Mouse (Mus musculus): Measurements from ENCODE around the gene Slc39a5. TPM values are rescaled to one million over a fixed set of nuclear protein-coding genes. Genes with fewer than 3 reads are reported as not detected.

The Slc39a5 gene
- polyA plus RNA-seq, 1 experiment, result not detected

DNA sequence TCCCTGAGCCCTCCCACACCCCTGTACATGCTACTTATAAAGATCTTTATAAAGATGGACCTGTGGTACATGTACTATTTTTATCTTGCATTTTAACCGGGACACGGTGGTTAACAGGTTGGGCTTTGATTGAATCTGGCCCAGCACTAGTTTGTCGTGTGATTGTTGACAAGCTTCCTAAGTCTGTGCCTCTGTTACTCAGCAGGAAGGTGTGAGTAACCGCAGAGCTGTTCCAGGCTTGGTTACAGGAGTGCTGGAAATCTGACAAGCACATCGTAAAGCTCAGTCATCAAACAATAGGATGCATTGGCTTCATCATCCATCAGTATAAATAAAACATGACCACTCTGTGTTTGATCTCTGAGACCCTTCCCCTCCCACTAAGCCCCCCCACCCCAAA, 21.4 kb upstream of the Slc39a5 start:
- H3K4me1 ChIP-seq (ENCODE audit: control insufficient read depth, insufficient read depth, low read length), result no peaks in the 10 kb centered on the region; the same call in 1 of the 2 replicates
- H3K4me3 ChIP-seq (replicated peaks; ENCODE audit: control insufficient read depth, low read depth, low read length), result no peak overlapping the region
- 64% methylated on average over 5 of the region's 5 CpGs for WGBS
- H3K27ac ChIP-seq (ENCODE audit: control insufficient read depth, insufficient read depth, low read depth, low read length, poor library complexity), result no peak overlapping the region
- no peak for TF ChIP-seq POLR2A (IDR thresholded peaks at IDR 0.05; ENCODE audit: borderline replicate concordance, control insufficient read depth, low read depth, low read length)
- no peak for TF ChIP-seq CTCF (IDR thresholded peaks at IDR 0.05; ENCODE audit: control insufficient read depth, insufficient read depth, low read length)

DNA sequence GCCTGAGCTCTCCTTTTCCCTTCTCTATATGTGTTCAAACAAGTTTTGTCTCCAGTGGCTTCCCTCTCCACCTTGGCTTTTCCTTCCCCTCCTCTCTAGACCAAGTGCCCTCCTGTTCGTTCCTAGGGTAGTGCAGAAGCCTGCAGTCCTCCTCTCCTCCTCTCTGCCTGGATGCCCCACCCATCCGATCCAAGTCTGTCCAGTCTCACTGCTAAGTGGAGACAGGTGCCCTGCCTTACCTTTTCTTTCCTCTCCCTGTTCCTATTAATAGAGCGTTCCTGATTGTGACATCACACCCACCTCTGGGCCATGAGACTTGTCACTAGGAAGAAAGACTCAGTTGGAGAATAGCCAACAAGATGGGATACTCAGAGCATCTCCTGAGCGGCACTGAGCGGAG, 13.8 kb upstream of the Slc39a5 start:
- 89% methylated on average over 5 of the region's 5 CpGs for WGBS
- no peak for TF ChIP-seq POLR2A (IDR thresholded peaks at IDR 0.05; ENCODE audit: borderline replicate concordance, control insufficient read depth, low read depth, low read length)
- TF ChIP-seq CTCF (IDR thresholded peaks at IDR 0.05; ENCODE audit: control insufficient read depth, insufficient read depth, low read length), result no peak
- Histone ChIP-seq H3K27ac (ENCODE audit: control insufficient read depth, insufficient read depth, low read depth, low read length, poor library complexity) (no peak overlapping the region), H3K4me3 (replicated peaks; ENCODE audit: control insufficient read depth, low read depth, low read length) (no peak overlapping the region), H3K4me1 (ENCODE audit: control insufficient read depth, insufficient read depth, low read length) (peaks cover 3% of the 10 kb centered on the region; the same call in 1 of the 2 replicates)

DNA sequence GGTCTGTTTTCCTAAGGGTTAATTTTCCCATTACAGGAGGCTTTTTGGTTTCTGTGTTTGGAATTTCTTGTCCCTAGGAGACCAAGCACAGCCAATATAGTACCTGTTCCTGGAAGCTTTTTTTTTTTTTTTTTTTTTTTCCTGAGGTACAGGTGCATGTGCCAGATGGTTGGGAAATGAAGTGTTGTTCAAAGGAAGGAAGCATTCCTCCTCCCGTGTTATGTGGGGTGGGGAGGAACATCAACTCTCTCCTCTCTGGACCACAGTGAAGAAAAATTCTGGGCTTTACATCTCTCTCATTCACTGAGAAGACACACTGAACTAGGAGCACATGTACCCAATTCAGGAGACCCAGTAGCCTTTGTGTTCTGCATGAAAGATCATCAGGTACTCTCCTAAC, 12.0 kb upstream of the Slc39a5 start:
- Histone ChIP-seq H3K4me1 (ENCODE audit: control insufficient read depth, insufficient read depth, low read length) (peaks cover 4% of the 10 kb centered on the region; the same call in 1 of the 2 replicates), H3K27ac (ENCODE audit: control insufficient read depth, insufficient read depth, low read depth, low read length, poor library complexity) (no peak overlapping the region), H3K4me3 (replicated peaks; ENCODE audit: control insufficient read depth, low read depth, low read length) (no peak overlapping the region)

DNA sequence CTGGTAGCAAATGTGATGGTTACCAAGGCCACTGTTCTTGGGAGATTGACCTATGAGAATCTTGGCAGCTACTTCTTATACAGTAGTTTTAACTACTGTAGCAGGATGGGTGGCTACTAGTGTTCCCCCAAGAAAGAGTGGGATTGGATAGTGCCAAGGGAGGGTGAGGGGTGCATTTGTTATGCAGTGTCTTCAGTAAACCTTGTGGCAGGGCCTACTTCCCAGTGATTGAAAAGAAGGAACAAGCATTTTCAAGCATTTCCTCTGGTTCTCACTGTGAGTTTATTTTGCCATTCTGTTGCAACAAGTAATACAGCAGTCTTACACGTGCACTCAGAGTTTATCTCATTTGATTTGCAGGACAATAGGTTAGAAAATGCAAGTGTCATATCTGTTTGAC, 11.5 kb upstream of the Slc39a5 start:
- peaks cover 4% of the 10 kb centered on the region; the same call in 1 of the 2 replicates for H3K4me1 ChIP-seq (ENCODE audit: control insufficient read depth, insufficient read depth, low read length)
- TF ChIP-seq POLR2A (IDR thresholded peaks at IDR 0.05; ENCODE audit: borderline replicate concordance, control insufficient read depth, low read depth, low read length) (no peak), CTCF (IDR thresholded peaks at IDR 0.05; ENCODE audit: control insufficient read depth, insufficient read depth, low read length) (no peak)
- no peak overlapping the region for H3K27ac ChIP-seq (ENCODE audit: control insufficient read depth, insufficient read depth, low read depth, low read length, poor library complexity)
- peak overlapping the region; percentile 93 for H3K4me3 ChIP-seq (replicated peaks; ENCODE audit: control insufficient read depth, low read depth, low read length)
- WGBS, result 5% methylated on average over 1 of the region's 1 CpGs

More for the DNA sequence above, 12.0 kb upstream of the Slc39a5 start:
- TF ChIP-seq POLR2A (IDR thresholded peaks at IDR 0.05; ENCODE audit: borderline replicate concordance, control insufficient read depth, low read depth, low read length) (no peak), CTCF (IDR thresholded peaks at IDR 0.05; ENCODE audit: control insufficient read depth, insufficient read depth, low read length) (no peak)
- WGBS, result 6% methylated on average over 1 of the region's 1 CpGs

DNA sequence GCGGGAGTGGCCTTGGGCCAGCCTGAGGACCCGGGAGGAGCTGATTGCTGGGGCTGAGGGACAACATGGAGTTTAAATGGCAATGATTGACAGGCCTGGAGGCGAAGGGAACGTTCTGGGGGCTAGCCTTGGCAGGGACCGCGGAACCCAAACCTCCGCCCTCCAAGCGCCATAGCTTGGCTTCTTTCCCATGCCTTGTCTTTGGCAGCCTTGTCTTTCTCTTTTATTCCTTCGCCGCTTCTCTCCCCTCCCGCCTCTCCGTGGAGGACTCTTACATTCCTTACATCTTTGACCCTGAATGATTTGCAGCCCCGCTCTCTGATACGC, 11.0 kb upstream of the Slc39a5 start:
- TF ChIP-seq POLR2A (IDR thresholded peaks at IDR 0.05; ENCODE audit: borderline replicate concordance, control insufficient read depth, low read depth, low read length) (no peak), CTCF (IDR thresholded peaks at IDR 0.05; ENCODE audit: control insufficient read depth, insufficient read depth, low read length) (no peak)
- peak overlapping the region; percentile 93 for H3K4me3 ChIP-seq (replicated peaks; ENCODE audit: control insufficient read depth, low read depth, low read length)
- H3K27ac ChIP-seq (ENCODE audit: control insufficient read depth, insufficient read depth, low read depth, low read length, poor library complexity), result peak overlapping the region; percentile 94
- peaks cover 4% of the 10 kb centered on the region; the same call in 1 of the 2 replicates for H3K4me1 ChIP-seq (ENCODE audit: control insufficient read depth, insufficient read depth, low read length)
- 4% methylated on average over 14 of the region's 14 CpGs for WGBS

DNA sequence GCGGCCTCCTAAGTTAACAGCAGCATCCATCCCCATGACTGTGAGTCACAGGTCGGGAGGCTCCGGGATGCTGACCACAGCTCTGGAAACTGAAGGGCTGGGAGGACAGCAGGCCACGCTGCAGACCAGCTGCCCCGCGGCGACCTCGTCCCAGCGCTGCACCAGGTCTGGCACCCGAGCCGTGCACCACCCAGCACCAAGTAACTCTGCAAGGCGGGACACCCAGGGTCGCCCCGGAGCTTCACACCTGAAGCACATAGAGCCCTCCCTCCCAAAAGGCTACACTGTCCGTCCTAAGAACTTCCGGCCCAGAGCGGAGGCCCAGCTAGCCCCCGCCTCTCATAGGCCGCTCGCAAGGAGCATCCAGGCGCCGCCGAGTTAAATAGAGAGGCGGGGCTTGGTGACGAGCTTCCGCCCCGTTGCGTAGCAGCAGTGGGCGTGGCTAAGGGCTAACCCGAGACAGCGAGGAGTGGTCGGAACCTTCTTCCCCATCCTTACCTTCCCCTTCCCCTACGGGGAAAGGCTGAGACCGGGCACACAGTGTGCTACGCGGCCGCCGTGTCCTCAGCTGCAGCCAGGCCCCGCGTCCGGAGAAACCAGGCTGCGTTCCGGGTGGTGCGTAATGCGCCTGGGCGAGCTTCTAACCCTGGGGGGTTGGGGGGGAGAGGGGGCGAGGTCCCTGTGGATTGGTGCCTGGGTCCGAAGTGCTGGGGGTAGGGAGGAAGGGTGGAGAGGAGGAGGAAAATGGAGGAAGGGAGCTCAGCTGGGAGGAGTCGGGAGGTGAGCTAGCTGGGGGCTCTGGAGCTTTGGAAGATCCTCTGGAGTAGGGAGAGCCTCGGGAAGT, 10.4 kb upstream of the Slc39a5 start, which contains the start of the genes Nabp2 and Rnf41:
Gene Nabp2, minus strand, starts transcription at position 282 of the 844 bp plus-strand sequence.
Gene Rnf41, plus strand, starts transcription at position 447 of the 844 bp plus-strand sequence.
- no peak; the same call in 1 of the 2 replicates for TF ChIP-seq CTCF (IDR thresholded peaks at IDR 0.05; ENCODE audit: control insufficient read depth, insufficient read depth, low read length)
- peak; percentile 82; the same call in 1 of the 2 replicates for TF ChIP-seq POLR2A (IDR thresholded peaks at IDR 0.05; ENCODE audit: borderline replicate concordance, control insufficient read depth, low read depth, low read length)
- WGBS, result under 1% methylated on average over 50 of the region's 50 CpGs

DNA sequence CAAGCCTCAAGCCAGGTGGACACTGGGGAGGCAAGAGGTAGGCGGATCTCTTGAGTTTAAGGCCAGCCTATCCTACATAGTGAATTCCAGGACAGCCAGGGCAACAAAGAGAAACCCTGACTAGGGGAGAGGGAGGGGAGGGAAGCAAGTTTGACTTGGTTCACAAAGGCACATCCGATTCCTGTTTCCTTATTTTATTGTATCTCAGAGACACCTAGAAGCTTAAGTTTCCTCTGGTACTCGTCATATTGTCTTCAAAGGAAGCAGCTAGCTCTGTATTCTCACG, 9.5 kb upstream of the Slc39a5 start:
- Histone ChIP-seq H3K27ac (ENCODE audit: control insufficient read depth, insufficient read depth, low read depth, low read length, poor library complexity) (peak overlapping the region; percentile 31), H3K4me3 (replicated peaks; ENCODE audit: control insufficient read depth, low read depth, low read length) (peak overlapping the region; percentile 32), H3K4me1 (ENCODE audit: control insufficient read depth, insufficient read depth, low read length) (peaks cover 4% of the 10 kb centered on the region; the same call in 1 of the 2 replicates)
- WGBS, result 8% methylated on average over 4 of the region's 4 CpGs
- TF ChIP-seq CTCF (IDR thresholded peaks at IDR 0.05; ENCODE audit: control insufficient read depth, insufficient read depth, low read length), result no peak
- no peak for TF ChIP-seq POLR2A (IDR thresholded peaks at IDR 0.05; ENCODE audit: borderline replicate concordance, control insufficient read depth, low read depth, low read length)

More for the DNA sequence above, 10.4 kb upstream of the Slc39a5 start, which contains the start of the genes Nabp2 and Rnf41:
- H3K4me3 ChIP-seq (replicated peaks; ENCODE audit: control insufficient read depth, low read depth, low read length), result peak within 1 kb of the TSS; percentile 93
- H3K27ac ChIP-seq (ENCODE audit: control insufficient read depth, insufficient read depth, low read depth, low read length, poor library complexity), result peak within 1 kb of the TSS; percentile 94
- H3K4me1 ChIP-seq (ENCODE audit: control insufficient read depth, insufficient read depth, low read length), result peaks cover 4% of the 10 kb centered on the region; the same call in 1 of the 2 replicates

DNA sequence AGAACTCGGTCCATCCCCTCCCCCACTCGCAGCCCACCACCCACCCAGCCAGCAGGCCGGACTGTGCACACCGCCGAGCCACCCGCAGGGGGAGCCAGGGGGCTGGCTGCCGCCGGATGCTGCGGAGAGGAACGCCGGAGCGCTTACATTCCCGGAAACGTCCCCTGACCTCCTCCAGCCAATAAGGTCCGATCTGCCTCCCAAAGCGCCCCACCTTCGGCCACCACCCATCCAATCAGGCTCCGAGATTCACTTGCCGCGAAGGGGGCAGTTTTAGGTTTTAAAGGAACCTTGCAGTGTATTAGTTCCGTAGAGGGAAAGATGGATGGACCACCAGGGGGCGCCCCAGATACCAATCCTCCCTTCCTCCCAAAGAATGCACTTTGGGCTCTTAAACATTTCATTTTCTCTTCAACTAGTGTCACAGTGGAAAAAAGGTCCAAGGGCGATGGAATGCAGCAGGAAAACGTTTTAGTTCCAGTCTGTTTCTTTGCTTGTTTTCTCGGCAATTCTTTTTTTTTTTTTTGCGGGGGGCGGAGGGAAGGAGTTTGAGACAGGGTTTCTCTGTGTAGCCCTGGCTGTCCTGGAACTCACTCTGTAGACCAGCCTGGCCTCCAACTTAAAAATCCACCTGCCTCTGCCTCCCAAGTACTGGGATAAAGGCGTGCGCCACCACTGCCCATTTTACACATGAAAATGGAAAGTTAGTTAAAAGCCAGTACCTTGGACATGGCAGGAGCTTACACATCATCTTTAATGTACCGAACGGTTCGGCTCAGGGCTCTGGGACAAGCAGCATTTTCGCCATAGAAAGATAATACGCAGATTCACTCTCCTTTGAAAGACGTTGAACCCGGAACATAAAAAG, 8.9 kb upstream of the Slc39a5 start:
- peak; percentile 53; the same call in 1 of the 2 replicates for TF ChIP-seq POLR2A (IDR thresholded peaks at IDR 0.05; ENCODE audit: borderline replicate concordance, control insufficient read depth, low read depth, low read length)
- peak; percentile 70 for TF ChIP-seq CTCF (IDR thresholded peaks at IDR 0.05; ENCODE audit: control insufficient read depth, insufficient read depth, low read length)
- Histone ChIP-seq H3K4me1 (ENCODE audit: control insufficient read depth, insufficient read depth, low read length) (peaks cover 4% of the 10 kb centered on the region; the same call in 1 of the 2 replicates), H3K27ac (ENCODE audit: control insufficient read depth, insufficient read depth, low read depth, low read length, poor library complexity) (peak overlapping the region; percentile 31), H3K4me3 (replicated peaks; ENCODE audit: control insufficient read depth, low read depth, low read length) (peak overlapping the region; percentile 79)
- 3% methylated on average over 36 of the region's 36 CpGs for WGBS
